Mouse (Mus musculus) liver, embryonic 15.5 days (tissue): Measurements from ENCODE around the gene 9130230L23Rik. TPM values are rescaled to one million over a fixed set of nuclear protein-coding genes. Genes with fewer than 3 reads are reported as not detected.
"Not testable (repeated sequence)": the region's sequence is repeated elsewhere in the genome, so short reads cannot be mapped to it uniquely, and the experiment has no call there.

Experiments used
- ATAC-seq: fragments of 200-750 bp; cut with Nextera tagmentation; 2 replicates; pipeline ENCODE4 v1.8.0; 2017; ENCODE audit warnings: moderate number of reproducible peaks, mild to moderate bottlenecking, moderate library complexity; ENCODE audit not compliant: insufficient read depth
- H3K27ac ChIP-seq: fragments of 300-500 bp; sonication (generic); replicated peaks from 2 replicates; pipeline ENCODE4 v1.5.1; 2015; ENCODE audit warnings: mild to moderate bottlenecking, inconsistent platforms
- H3K27me3 ChIP-seq: fragments of 300-500 bp; sonication (generic); 2 replicates; pipeline ENCODE4 v1.6.1; 2015; ENCODE audit warnings: mild to moderate bottlenecking, inconsistent platforms
- H3K36me3 ChIP-seq: fragments of 300-500 bp; sonication (generic); replicated peaks from 2 replicates; pipeline ENCODE4 v1.6.1; 2015; ENCODE audit warnings: moderate library complexity, mild to moderate bottlenecking, inconsistent platforms
- H3K4me1 ChIP-seq: fragments of 300-500 bp; sonication (generic); replicated peaks from 2 replicates; pipeline ENCODE4 v1.6.1; 2015; ENCODE audit warnings: inconsistent platforms
- H3K4me2 ChIP-seq: fragments of 300-500 bp; sonication (generic); 2 replicates; pipeline ENCODE4 v1.6.1; 2015; ENCODE audit warnings: moderate library complexity, mild to moderate bottlenecking, inconsistent platforms
- H3K4me3 ChIP-seq: fragments of 300-500 bp; sonication (generic); replicated peaks from 2 replicates; pipeline ENCODE4 v1.5.1; 2015; ENCODE audit warnings: mild to moderate bottlenecking, inconsistent platforms
- H3K9ac ChIP-seq: fragments of 300-500 bp; sonication (generic); 2 replicates; pipeline ENCODE4 v1.6.1; 2015; ENCODE audit warnings: moderate library complexity, mild to moderate bottlenecking, inconsistent platforms
- H3K9me3 ChIP-seq: fragments of 300-500 bp; sonication (generic); replicated peaks from 2 replicates; pipeline ENCODE4 v1.6.1; 2016; ENCODE audit warnings: inconsistent platforms
- WGBS: fragments of 180-500 bp; shearing (Covaris S2); methylation state at CpG from one replicate; pipeline ENCODE4 v1.1.7; 2015; ENCODE audit warnings: mixed read lengths; ENCODE audit not compliant: insufficient replicate concordance; 5-methylcytosine and 5-hydroxymethylcytosine counted together
- polyA plus RNA-seq: library from polyadenylated mRNA; unstranded; fragments of >200 nt; fragmentation: Nextera tagmentation; extraction: Ambion mirVana; gene quantifications from 2 replicates; pipeline ENCODE4 v1.2.1, GENCODE M21; 2015

The 9130230L23Rik gene
- polyA plus RNA-seq, 1 experiment from 2014 or later = 0.12 TPM

GRCm38 (mm10) chr5:66005041-66005678 lies 1.1 kb upstream of the 9130230L23Rik start:
- WGBS = 25% methylated on average over 16 of the region's 16 CpGs
- no peak overlapping the region for H3K9ac ChIP-seq
- ATAC-seq = no peak

GRCm38 (mm10) chr5:66001232-66001631 lies 2.9 kb downstream of the 9130230L23Rik start:
- no peak for ATAC-seq
- peaks cover 5% of the 10 kb centered on the region; the same call in 1 of the 2 replicates for H3K27me3 ChIP-seq
- no peak overlapping the region for H3K27ac ChIP-seq
- H3K4me1 ChIP-seq = peaks cover 4% of the 10 kb centered on the region; the same call in 1 of the 2 replicates
- WGBS = 50% methylated on average over 5 of the region's 5 CpGs
- no peaks in the 10 kb centered on the region for H3K9me3 ChIP-seq
- no peak overlapping the region for H3K4me3 ChIP-seq
- H3K36me3 ChIP-seq = no peaks in the 10 kb centered on the region
- no peak overlapping the region for H3K9ac ChIP-seq
- H3K4me2 ChIP-seq = no peak overlapping the region

More at GRCm38 (mm10) chr5:66005041-66005678, 1.1 kb upstream of the 9130230L23Rik start:
- peak overlapping the region; percentile 19; the same call in 1 of the 2 replicates for H3K4me3 ChIP-seq
- no peak overlapping the region for H3K27ac ChIP-seq
- H3K9me3 ChIP-seq = no peaks in the 10 kb centered on the region
- H3K4me1 ChIP-seq = peaks cover 4% of the 10 kb centered on the region; the same call in 1 of the 2 replicates
- H3K36me3 ChIP-seq = no peaks in the 10 kb centered on the region
- H3K4me2 ChIP-seq = peak overlapping the region; percentile 44; the same call in 1 of the 2 replicates
- H3K27me3 ChIP-seq = peaks cover 5% of the 10 kb centered on the region; the same call in 1 of the 2 replicates

GRCm38 (mm10) chr5:66000567-66001125 lies 3.4 kb downstream of the 9130230L23Rik start:
- Histone ChIP-seq H3K4me3 (no peak overlapping the region), H3K27me3 (peaks cover 5% of the 10 kb centered on the region; the same call in 1 of the 2 replicates), H3K4me2 (no peak overlapping the region), H3K4me1 (peaks cover 4% of the 10 kb centered on the region; the same call in 1 of the 2 replicates), H3K36me3 (no peaks in the 10 kb centered on the region), H3K27ac (no peak overlapping the region), H3K9me3 (no peaks in the 10 kb centered on the region), H3K9ac (no peak overlapping the region)
- ATAC-seq = no peak
- 26% methylated on average over 6 of the region's 6 CpGs for WGBS

- no peak overlapping the region for H3K27ac ChIP-seq
- 65% methylated on average over 7 of the region's 7 CpGs for WGBS
- H3K27me3 ChIP-seq = peaks cover 3% of the 10 kb centered on the region; the same call in 1 of the 2 replicates
- H3K9me3 ChIP-seq = no peaks in the 10 kb centered on the region
- peaks cover 4% of the 10 kb centered on the region; the same call in 1 of the 2 replicates for H3K4me1 ChIP-seq
- H3K9ac ChIP-seq = no peak overlapping the region
- no peaks in the 10 kb centered on the region for H3K36me3 ChIP-seq
- no peak overlapping the region for H3K4me2 ChIP-seq
- H3K4me3 ChIP-seq = no peak overlapping the region
- no peak for ATAC-seq
Observed at GRCm38 (mm10) chr5:66000074-66000473, 4.0 kb downstream of the 9130230L23Rik start.

- 63% methylated on average over 7 of the region's 7 CpGs for WGBS
- Histone ChIP-seq H3K4me2 (no peak overlapping the region), H3K36me3 (no peaks in the 10 kb centered on the region), H3K27me3 (no peaks in the 10 kb centered on the region), H3K4me1 (no peaks in the 10 kb centered on the region), H3K9ac (no peak overlapping the region), H3K9me3 (no peaks in the 10 kb centered on the region), H3K4me3 (no peak overlapping the region), H3K27ac (no peak overlapping the region)
- ATAC-seq = no peak
Observed at GRCm38 (mm10) chr5:65999106-65999505, 5.0 kb downstream of the 9130230L23Rik start.

- Histone ChIP-seq H3K9me3 (no peaks in the 10 kb centered on the region), H3K36me3 (no peaks in the 10 kb centered on the region), H3K27me3 (no peaks in the 10 kb centered on the region), H3K27ac (no peak overlapping the region), H3K9ac (no peak overlapping the region), H3K4me3 (no peak overlapping the region), H3K4me1 (no peaks in the 10 kb centered on the region), H3K4me2 (no peak overlapping the region)
- ATAC-seq = no peak
Observed at GRCm38 (mm10) chr5:65997813-65998212, 6.3 kb downstream of the 9130230L23Rik start.

GRCm38 (mm10) chr5:65994643-65995042 lies 9.4 kb downstream of the 9130230L23Rik start:
- 63% methylated on average over 6 of the region's 6 CpGs for WGBS
- ATAC-seq = no peak

GRCm38 (mm10) chr5:65991191-65991590 lies 12.9 kb downstream of the 9130230L23Rik start:
- Histone ChIP-seq H3K36me3 (no peaks in the 10 kb centered on the region), H3K27me3 (no peaks in the 10 kb centered on the region), H3K9me3 (no peaks in the 10 kb centered on the region), H3K4me1 (no peaks in the 10 kb centered on the region), H3K4me3 (no peak overlapping the region), H3K9ac (no peak overlapping the region), H3K4me2 (no peak overlapping the region), H3K27ac (no peak overlapping the region)
- WGBS = 29% methylated on average over 2 of the region's 2 CpGs
- peak; percentile 31; the same call in 1 of the 2 replicates for ATAC-seq

More at GRCm38 (mm10) chr5:65994643-65995042, 9.4 kb downstream of the 9130230L23Rik start:
- H3K4me1 ChIP-seq = no peaks in the 10 kb centered on the region
- no peaks in the 10 kb centered on the region for H3K36me3 ChIP-seq
- H3K4me3 ChIP-seq = no peak overlapping the region
- no peak overlapping the region for H3K9ac ChIP-seq
- no peak overlapping the region for H3K27ac ChIP-seq
- H3K27me3 ChIP-seq = no peaks in the 10 kb centered on the region
- no peak overlapping the region for H3K4me2 ChIP-seq
- no peaks in the 10 kb centered on the region for H3K9me3 ChIP-seq

- WGBS = 48% methylated on average over 3 of the region's 3 CpGs
- ATAC-seq, H3K9me3 ChIP-seq: not testable (repeated sequence)
Observed at GRCm38 (mm10) chr5:65987004-65987403, 17.1 kb downstream of the 9130230L23Rik start.

GRCm38 (mm10) chr5:65986426-65986825 lies 17.7 kb downstream of the 9130230L23Rik start:
- no peak for ATAC-seq
- no peaks in the 10 kb centered on the region for H3K4me1 ChIP-seq

More at GRCm38 (mm10) chr5:65987004-65987403, 17.1 kb downstream of the 9130230L23Rik start:
- not testable (repeated sequence) for H3K9ac ChIP-seq, H3K4me1 ChIP-seq, H3K4me3 ChIP-seq, H3K27ac ChIP-seq, H3K4me2 ChIP-seq, H3K36me3 ChIP-seq, H3K27me3 ChIP-seq

GRCm38 (mm10) chr5:65975731-65976130 lies 28.4 kb downstream of the 9130230L23Rik start:
- no peaks in the 10 kb centered on the region for H3K27me3 ChIP-seq
- H3K27ac ChIP-seq = no peak overlapping the region
- no peaks in the 10 kb centered on the region for H3K4me1 ChIP-seq
- ATAC-seq = no peak
- no peak overlapping the region for H3K9ac ChIP-seq
- no peak overlapping the region for H3K4me3 ChIP-seq
- no peaks in the 10 kb centered on the region for H3K36me3 ChIP-seq
- no peak overlapping the region for H3K4me2 ChIP-seq
- no peaks in the 10 kb centered on the region for H3K9me3 ChIP-seq
- WGBS = 71% methylated on average over 13 of the region's 13 CpGs

More at GRCm38 (mm10) chr5:65986426-65986825, 17.7 kb downstream of the 9130230L23Rik start:
- Histone ChIP-seq H3K4me2 (no peak overlapping the region), H3K27me3 (no peaks in the 10 kb centered on the region), H3K27ac (no peak overlapping the region), H3K9me3 (no peaks in the 10 kb centered on the region), H3K9ac (no peak overlapping the region), H3K36me3 (no peaks in the 10 kb centered on the region), H3K4me3 (no peak overlapping the region)
- WGBS = 65% methylated on average over 5 of the region's 5 CpGs
